Mouse (Mus musculus) cerebellum, adult 11-12 months (tissue): Measurements from ENCODE around the gene Noxred1.
"Not testable (repeated sequence)": the region's sequence is repeated elsewhere in the genome, so short reads cannot be mapped to it uniquely, and the experiment has no call there.

ENCODE experiments used
- DNase-seq: peaks from one replicate; pipeline ENCODE4 v3.0.0; 2022

Gene Noxred1

DNA sequence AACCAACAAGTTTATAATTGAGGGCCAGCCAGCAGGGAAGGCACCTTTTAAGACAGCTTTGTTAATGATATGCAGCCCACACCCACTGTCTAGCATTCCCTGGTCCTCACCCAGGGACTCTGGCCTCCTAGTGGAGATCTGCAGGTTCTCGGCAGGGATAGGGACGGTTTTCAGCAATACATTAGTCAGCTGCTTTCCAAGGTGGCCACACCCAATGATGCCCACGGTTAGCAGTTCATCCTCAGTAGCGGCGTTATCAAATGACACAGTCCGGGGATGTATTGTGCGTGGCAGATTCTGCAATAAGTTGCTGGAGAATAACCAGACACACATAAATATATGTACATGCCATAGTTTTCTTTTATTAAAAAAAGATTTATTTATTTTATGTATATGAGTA is 11.7 kb downstream of the Noxred1 start:
- DNase-seq: no peak

DNA sequence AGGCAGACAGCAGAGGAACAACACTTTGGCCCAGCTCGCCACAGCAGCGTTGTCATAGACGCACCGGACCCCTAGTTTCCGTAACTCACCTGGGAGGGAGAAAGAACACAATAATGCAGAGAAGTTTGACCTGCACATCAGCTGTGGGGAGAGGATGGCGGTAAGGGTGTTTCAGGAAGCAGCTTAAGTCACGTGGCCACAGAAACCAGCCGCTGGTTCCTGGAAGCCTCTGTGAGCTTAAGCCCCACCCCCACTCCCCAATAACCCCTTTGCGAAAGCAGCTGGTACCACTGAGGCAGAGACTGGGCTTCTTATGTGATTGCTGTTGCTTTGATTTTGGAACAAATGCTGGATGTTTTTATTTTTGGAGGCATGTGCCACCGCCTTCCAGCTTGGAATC is 13.6 kb downstream of the Noxred1 start:
- DNase-seq: no peak

DNA sequence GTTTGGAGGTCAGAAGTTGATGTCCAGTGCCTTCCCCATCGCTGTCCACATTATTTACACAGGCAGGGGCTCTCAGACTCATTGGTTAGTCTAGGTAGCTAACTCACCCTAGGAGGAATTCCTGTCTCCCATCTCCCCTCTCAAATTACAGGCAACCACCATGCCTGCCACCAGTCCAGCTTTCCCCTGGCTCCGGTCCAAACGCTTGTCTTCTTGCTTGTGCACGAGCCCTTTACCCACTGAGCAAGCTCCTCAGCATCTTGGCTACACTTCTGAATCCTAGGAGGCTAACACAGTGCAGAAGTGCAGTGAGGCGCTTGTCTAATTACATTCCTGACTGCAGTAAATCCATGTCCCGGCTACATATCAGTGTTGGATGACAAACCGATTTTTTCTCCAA is 19.2 kb downstream of the Noxred1 start:
- no peak for DNase-seq

DNA sequence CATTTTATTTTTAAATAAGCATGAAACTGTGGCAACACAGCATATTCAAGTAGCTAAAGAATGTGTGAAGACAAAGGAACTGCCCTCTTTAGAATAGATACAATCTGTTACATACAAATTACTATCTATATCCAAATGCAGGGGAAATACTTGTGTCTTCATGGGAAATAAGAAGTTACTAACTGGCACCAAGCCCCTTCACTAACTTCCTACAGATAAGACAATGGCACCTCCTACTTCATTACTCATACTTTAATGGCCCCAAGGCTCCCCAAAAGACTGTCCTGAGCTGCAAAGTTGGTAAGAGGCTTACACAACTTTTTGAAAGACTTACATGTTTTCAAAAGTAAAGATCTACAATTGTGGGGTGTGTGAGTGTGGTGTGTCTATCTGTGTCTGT is 20.9 kb downstream of the Noxred1 start:
- no peak for DNase-seq

DNA sequence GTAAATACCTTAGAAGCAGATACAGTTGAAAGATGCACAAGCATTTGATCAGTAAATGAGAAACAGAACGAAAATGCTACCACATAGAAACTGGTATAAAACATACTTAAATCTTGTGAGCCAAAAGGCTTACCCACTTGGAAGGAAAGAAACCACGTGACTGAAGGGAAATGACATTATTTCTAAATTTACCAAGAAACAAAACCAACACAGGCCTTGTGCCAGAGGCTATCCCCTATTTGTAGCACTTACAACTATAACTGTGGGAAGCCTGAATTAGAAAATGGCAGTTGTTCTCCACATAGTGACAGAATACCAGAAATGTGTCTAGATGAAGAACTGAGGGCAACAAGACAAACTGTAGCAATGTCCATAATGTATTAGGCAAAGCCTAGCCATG is 22.5 kb downstream of the Noxred1 start:
- no peak for DNase-seq

DNA sequence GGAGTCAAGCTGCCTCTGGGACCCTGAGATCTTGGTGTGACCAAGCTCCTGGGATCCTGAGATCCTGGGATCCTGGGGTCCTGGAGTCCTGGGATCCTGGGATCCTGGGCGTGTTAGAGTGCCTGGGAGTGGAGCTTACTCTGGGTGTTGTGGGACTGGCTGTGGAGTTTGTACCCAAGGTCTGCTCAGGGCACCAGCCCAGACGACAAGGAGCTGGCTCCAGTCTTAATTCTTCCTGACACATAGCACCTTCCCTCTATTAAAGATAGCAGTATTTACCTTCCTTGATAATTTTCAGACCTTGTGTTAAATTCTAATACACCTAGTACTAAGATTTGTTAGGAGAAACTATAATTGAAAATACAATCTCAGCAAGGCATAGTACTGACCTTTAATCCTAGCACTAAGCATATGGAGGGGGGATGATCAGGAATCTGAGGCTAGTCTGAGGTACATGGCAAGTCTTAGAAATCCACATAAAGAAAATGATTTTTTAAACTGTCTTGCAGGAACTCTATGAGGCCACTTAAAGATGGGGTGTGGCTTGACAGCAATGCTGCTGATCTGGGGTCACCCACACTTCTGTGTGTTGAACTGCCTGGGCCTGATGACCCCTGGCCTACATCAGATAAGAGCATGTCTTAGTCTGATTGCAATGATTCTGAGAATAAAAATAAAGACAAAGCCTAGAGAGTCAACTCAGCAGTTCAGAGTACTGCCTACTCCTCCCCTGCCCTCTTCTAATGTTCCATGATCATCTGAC is 25.5 kb downstream of the Noxred1 start:
- DNase-seq: no peak

DNA sequence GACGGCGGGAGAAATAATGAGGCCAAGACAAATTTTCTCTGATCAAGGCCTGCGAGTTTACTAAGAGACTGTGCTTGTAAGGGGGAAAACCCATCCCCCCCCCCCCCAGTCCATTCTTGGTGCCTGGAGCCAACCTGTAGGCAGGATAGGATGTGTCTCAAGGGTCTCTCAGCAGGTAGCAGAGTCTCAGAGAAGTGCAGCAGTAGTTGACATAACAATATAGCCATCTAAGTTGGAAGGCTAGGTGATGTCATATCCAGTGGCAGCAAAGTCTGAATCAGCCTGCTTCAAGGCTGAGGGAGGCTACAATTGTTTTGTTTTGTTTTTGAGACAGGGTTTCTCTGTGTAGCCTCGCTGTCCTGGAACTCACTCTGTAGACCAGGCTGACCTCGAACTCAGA is 32.7 kb downstream of the Noxred1 start:
- DNase-seq: not testable (repeated sequence)

DNA sequence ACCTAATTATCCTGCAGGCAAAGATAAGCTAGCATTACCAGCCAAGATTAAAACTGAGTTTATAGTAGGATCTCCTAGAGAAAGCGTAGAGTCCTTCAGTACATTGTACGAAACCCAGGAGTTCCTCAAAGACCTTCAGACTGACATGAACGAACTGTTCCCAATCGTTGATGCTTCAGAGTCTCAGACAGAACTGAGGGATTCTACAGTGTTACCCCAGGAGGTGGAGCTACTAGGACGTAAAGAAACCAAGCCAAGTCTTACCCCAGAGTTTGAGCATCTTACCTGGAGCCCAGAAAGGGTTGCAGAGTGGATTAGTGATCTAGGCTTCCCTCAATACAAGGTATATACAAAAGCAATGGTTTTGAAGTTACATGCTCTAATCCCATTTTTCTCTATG is 36.8 kb downstream of the Noxred1 start:
- DNase-seq: no peak

DNA sequence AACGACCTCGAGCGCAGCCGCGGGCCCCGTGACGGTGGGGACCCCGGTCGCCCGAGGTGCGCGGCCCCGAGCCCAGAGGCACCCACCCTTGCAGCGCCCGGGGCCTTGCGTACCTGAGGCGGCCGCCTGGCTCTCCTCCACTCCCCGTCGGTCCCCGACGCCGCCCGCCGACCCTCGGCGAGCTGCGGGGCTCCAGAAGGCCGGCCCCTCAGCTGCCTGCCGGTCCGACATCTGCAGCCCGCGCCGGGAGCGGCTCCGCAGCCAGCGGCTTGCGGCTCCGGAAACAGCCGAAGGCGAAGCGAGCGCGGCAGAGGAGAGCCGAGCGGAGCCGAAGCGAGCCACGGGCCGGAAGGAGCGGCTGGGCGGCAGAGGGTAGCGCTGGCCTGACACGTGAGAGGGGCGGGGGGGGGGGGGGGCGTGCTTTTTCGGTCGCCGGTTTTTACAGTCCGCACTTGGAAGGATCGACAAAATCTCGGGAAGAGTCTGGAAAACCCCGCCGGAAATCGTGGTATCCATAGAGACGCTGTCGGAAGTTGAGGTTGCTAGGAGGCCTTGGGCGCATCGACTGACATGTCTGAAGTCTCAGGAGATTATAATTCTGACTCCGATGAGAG is 38.5 kb downstream of the Noxred1 start, which contains the start of gene Tmed8:
Gene Tmed8 (minus strand): TSS at position 482 of the 614 bp plus-strand sequence.
- DNase-seq: peak; percentile 83

DNA sequence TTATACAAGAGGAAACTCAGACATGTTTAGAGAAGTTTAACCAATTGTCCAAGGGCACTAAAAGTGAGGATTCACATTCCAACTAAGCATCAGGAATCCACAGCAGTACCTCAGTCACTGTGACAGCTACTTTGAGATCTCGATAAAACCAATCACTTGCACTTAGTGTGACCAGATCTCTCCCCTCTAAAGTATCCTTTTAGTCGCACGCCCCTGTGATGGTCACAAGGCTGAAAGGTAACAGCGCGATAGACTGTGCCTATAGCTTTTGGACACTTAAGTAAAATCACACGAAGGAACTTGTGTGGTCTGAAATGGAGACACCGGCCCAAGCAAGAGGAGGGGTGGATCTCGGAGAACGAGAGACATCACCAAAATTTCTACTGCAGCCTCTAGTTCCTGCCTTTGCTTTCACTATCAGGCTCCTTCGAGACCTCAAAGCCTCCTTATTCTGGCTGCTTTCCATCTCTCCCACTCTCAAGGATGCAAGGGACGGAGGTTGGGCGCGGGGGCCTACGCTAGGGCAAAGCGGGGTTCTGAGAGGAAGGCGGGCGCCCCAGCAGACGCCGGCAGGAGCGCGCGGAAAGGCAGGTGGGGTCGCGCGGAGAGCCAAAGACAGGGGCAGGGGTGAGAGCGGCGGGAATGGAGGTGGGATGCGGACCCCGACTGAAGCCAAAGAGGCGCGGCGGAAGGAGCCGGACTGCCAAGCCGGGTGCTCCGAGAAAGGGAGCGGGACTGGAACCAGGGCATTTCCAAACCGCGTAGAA is 39.1 kb downstream of the Noxred1 start, which contains the start of gene Samd15:
Gene Samd15 (plus strand): TSS at position 518 of the 767 bp plus-strand sequence.
- peak; percentile 41 for DNase-seq

DNA sequence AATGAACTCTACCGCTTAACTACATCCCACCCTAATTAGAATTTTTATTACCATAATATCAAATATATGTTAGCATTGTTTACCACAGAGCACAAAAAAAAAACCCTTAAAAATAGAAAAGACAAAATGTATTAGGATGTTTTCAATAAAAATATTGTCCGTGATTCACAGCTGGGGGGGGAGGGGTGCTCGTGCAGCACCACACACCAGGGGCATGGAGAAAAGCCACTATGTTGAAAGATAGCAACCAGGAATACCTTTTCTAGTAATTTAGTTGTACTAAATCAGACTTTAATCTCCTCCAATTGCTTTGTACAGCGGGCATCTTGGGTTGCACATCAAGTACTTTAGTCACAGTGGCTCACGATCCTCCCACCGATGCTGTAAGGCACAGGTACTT is 39.7 kb downstream of the Noxred1 start:
- no peak for DNase-seq

DNA sequence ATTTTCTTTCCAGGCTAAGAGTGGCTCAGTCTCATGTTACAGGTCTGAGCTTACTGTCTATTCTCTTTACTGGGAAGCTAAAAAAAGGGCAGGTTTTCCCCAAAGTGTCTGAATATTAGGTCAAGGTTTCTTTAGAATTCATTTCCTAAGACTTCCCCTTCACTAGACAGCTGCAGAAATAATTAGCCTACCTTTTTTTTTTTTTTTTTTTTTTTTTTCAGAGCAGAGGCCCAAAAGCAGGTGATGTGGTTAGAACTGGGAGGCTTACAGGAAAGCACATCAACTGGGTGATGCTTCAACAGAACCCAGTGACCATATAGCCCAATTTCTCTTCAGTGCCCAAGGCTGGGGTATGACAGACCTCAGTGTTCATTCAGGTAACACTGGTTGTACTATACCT is 42.2 kb downstream of the Noxred1 start:
- DNase-seq: no peak

DNA sequence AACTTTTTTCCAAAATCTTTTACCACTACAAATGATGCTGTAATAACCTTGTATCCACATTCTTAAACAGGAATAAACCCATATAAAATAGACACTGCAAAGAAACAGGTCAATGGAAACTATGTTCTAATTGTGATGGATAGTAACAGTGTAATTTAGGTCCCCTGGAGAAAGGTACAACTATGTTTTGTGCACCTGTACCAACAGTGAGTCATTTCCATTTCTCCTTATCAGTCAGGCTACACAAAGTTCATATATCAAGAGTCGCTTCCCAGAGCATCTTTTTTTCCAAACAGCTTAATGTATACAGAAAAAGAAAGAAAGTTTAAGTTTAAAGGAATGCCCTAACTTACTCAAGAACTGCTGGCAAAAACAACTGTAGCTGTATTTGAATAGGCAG is 43.5 kb downstream of the Noxred1 start:
- no peak for DNase-seq

DNA sequence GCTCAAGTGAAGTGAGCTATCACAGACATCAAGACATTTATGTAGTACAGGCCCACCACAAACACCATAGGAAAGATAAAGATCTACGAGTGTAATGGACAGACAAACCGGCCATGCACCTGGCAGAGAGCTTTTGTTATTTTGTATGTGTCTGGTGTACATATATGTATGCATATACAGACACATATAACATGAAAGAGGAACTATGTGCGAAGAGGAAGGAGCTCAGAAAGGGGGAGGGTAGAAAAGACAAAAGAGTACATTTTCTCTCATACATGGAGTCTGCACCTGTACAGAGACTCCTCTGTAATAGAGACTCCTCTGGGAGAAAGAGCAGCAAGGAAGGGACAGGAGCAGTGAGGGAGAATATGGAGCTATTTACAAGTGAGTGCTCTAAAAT is 45.5 kb downstream of the Noxred1 start:
- DNase-seq: no peak

DNA sequence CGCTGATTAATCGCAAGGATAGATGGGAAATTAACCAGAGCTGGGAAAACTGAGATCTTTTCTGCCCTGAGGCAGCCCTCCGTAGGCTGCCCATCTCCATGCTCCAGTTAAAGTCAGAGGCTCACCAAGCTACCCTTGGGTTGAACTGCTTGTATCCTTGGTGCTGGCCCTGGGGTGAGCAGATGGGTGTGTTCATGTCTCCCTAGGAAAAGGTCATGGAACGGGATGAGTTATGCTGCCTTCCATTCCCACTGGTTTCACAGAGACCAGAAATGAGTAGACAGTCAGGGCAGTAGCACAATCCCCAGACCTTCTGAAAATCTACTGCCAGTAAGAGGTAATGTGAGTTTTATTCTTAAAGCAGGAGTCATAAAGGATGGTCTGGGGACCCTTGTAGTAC is 60.9 kb downstream of the Noxred1 start:
- no peak for DNase-seq

DNA sequence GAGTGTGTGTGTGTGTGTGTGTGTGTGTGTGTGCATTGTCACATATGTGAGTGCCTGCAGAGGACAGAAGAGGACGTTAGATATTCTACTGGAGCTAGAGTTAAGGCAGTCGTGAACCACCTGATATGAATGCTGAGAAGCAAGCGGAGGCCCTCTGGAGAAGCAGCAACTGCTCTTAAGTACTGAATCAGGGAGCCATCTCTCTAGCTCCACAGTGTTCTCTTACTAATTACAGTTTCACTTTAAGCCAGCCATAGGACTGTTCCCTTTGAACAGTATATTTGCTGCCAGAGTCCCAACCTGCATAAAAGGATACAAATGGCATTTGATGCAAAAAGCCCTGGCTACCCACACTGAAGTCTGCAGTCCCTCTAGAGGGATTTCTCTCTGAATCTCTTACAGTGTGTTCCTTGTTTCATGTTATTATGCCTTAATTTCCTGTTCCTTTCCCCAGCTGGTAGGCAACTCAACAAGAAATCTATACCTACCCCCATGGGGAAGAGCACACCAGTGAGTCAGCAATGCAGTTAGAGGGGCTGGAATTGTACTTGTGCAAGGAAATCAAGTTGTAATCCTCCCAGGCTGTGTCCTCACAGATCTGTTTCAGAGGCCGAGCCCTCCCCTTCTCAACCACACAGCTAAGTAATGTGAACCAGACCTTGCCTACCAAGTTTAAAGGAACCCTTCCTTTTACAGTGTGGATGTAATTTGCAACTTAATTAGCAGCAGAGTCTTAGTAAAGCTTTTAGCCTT is 63.2 kb downstream of the Noxred1 start:
- no peak for DNase-seq
